Mouse (Mus musculus) megakaryocyte, embryonic 14.5 days (primary cell): ENCODE measurements around the gene Prok2.

Experiments used
- FLI1 ChIP-seq: IDR thresholded peaks from 2 replicates; pipeline ENCODE4 v1.6.1; 2012; ENCODE audit warnings: low read length, inconsistent platforms, mixed read lengths
- GATA1 ChIP-seq: IDR thresholded peaks from 3 replicates; pipeline ENCODE4 v1.6.1; 2012; ENCODE audit warnings: mixed read lengths, low read length, inconsistent platforms, borderline replicate concordance

GRCm38 (mm10) chr6:99692206-99692915 lies 33.8 kb downstream of the Prok2 start, which contains the start of gene Gpr27:
- no peak for TF ChIP-seq GATA1
- TF ChIP-seq FLI1: no peak
